Mouse (Mus musculus) heart, adult 2 months (tissue): ENCODE data around the gene Anks3. TPM values are rescaled to one million over a fixed set of nuclear protein-coding genes. Genes with fewer than 3 reads are reported as not detected.

Experiments used
- DNase-seq, 2 experiments: peaks; one replicate each; pipeline ENCODE4 v3.0.0; 2021
- H3K27ac ChIP-seq: fragments of 200-600 bp; 2 replicates; pipeline ENCODE4 v1.8.1; 2022
- H3K27me3 ChIP-seq: fragments of 200-500 bp; 2 replicates; pipeline ENCODE4 v1.6.1; 2012; ENCODE audit warnings: mild to moderate bottlenecking, low read length, inconsistent platforms, mixed read lengths; ENCODE audit not compliant: control insufficient read depth, insufficient read depth
- H3K36me3 ChIP-seq: fragments of 200-500 bp; 2 replicates; pipeline ENCODE4 v1.6.1; 2012; ENCODE audit warnings: low read length, inconsistent platforms; ENCODE audit not compliant: control insufficient read depth, insufficient read depth
- H3K4me1 ChIP-seq: fragments of 200-500 bp; 2 replicates; pipeline ENCODE4 v1.6.1; 2011; ENCODE audit warnings: low read length; ENCODE audit not compliant: control insufficient read depth, insufficient read depth
- H3K4me3 ChIP-seq: fragments of 200-600 bp; 2 replicates; pipeline ENCODE4 v1.8.1; 2022
- H3K79me2 ChIP-seq: fragments of 200-500 bp; replicated peaks from 2 replicates; pipeline ENCODE4 v1.6.1; 2012; ENCODE audit warnings: mild to moderate bottlenecking, inconsistent platforms, low read length, moderate library complexity, mixed read lengths; ENCODE audit not compliant: control insufficient read depth, insufficient read depth
- H3K9ac ChIP-seq: fragments of 200-500 bp; 2 replicates; pipeline ENCODE4 v1.6.1; 2012; ENCODE audit warnings: low read depth, mild to moderate bottlenecking, control low read depth, inconsistent platforms, low read length, mixed read lengths
- CTCF ChIP-seq: fragments of 200-600 bp; IDR thresholded peaks from 2 replicates; pipeline ENCODE4 v1.8.1; 2022; ENCODE audit warnings: antibody characterized with exemption, mild to moderate bottlenecking, moderate library complexity
- EP300 ChIP-seq: fragments of 200-500 bp; IDR thresholded peaks from 2 replicates; pipeline ENCODE4 v1.6.1; 2011; ENCODE audit warnings: low read depth, low read length, control low read depth; ENCODE audit not compliant: insufficient read depth
- POLR2A ChIP-seq: fragments of 200-500 bp; IDR thresholded peaks from 2 replicates; pipeline ENCODE4 v1.6.1; 2011; ENCODE audit warnings: mild to moderate bottlenecking, low read depth, low read length, control low read depth; ENCODE audit not compliant: insufficient read depth
- WGBS: fragments of 180-500 bp; shearing (Covaris S2); methylation state at CpG from one replicate; pipeline ENCODE4 v1.1.7; 2018; 5-methylcytosine and 5-hydroxymethylcytosine counted together
- intact Hi-C: fragments of 180-260 bp; cut with DNase I; formaldehyde crosslinking; loops from one replicate; pipeline ENCODE4 v1.15.1; 2025
- polyA plus RNA-seq: library from polyadenylated mRNA; depleted of rRNA; stranded (reverse); fragments of >200 nt; gene quantifications from 2 replicates; pipeline ENCODE4 v1.2.3, GENCODE M21; 2012
- total RNA-seq, 2 experiments: library from RNA; stranded (reverse); gene quantifications; 2 replicates each; pipeline ENCODE4 v1.2.3; 2021

The Anks3 gene
- total and polyA plus RNA-seq, 3 experiments = 11.4 to 21.3 (median 12.7) TPM

DNA sequence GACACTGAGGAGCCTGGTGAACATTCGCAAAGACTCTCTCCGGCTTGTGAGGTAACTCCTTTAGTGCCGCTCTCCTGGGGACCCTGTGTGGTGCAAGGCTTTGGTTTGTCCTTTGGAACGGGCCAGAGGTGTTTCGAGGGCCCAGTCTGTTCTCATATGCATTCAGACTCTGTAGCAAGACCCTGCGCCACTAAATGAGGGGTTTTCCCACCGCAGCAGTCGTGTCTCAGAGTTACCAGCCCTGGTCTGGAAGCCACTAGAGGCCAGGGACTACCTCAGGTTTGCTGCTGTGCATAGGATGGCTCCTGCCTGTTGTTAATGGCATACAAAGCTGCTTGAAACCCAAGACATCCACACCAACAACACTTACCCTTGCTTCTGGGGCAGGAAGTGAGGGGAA is 53.2 kb downstream of the Anks3 start:
- TF ChIP-seq EP300 = no peak
- TF ChIP-seq POLR2A = no peak
- TF ChIP-seq CTCF = no peak
- peaks cover 18% of the 10 kb centered on the region for H3K4me1 ChIP-seq
- intact Hi-C loops = no loop called here
- no peak for DNase-seq
- WGBS = 95% methylated on average over 8 of the region's 8 CpGs
- no peaks in the 10 kb centered on the region for H3K79me2 ChIP-seq
- H3K27me3 ChIP-seq = no peaks in the 10 kb centered on the region
- no peak overlapping the region for H3K27ac ChIP-seq
- H3K36me3 ChIP-seq = 0 out of 2 replicates have a peak, but pooled peaks cover 2% of the 10 kb centered on the region
- H3K9ac ChIP-seq = no peak overlapping the region
- no peak overlapping the region for H3K4me3 ChIP-seq

- Histone ChIP-seq H3K79me2 (no peaks in the 10 kb centered on the region), H3K9ac (no peak overlapping the region), H3K36me3 (0 out of 2 replicates have a peak, but pooled peaks cover 2% of the 10 kb centered on the region), H3K4me1 (peaks cover 23% of the 10 kb centered on the region), H3K27ac (no peak overlapping the region), H3K27me3 (no peaks in the 10 kb centered on the region), H3K4me3 (no peak overlapping the region)
- 100% methylated on average over 2 of the region's 2 CpGs for WGBS
- DNase-seq = no peak
- intact Hi-C loops = no loop called here
- TF ChIP-seq CTCF = peak; percentile 71
- no peak for TF ChIP-seq EP300
These were observed 54.3 kb downstream of the Anks3 start for GRCm38 (mm10) chr16:4909745-4910144.

- TF ChIP-seq CTCF (no peak), POLR2A (no peak), EP300 (no peak)
- DNase-seq = peak in 1 of 2 experiments; percentile 22
- H3K27me3 ChIP-seq = no peaks in the 10 kb centered on the region
- H3K36me3 ChIP-seq = 0 out of 2 replicates have a peak, but pooled peaks cover 2% of the 10 kb centered on the region
- no peak overlapping the region for H3K9ac ChIP-seq
- no peak overlapping the region for H3K27ac ChIP-seq
- no peak overlapping the region for H3K4me3 ChIP-seq
- H3K79me2 ChIP-seq = peaks cover 2% of the 10 kb centered on the region; the same call in 1 of the 2 replicates
- H3K4me1 ChIP-seq = peaks cover 17% of the 10 kb centered on the region
- intact Hi-C loops = no loop called here
- 60% methylated on average over 5 of the region's 5 CpGs for WGBS
These were observed 56.0 kb downstream of the Anks3 start for GRCm38 (mm10) chr16:4907972-4908371.

DNA sequence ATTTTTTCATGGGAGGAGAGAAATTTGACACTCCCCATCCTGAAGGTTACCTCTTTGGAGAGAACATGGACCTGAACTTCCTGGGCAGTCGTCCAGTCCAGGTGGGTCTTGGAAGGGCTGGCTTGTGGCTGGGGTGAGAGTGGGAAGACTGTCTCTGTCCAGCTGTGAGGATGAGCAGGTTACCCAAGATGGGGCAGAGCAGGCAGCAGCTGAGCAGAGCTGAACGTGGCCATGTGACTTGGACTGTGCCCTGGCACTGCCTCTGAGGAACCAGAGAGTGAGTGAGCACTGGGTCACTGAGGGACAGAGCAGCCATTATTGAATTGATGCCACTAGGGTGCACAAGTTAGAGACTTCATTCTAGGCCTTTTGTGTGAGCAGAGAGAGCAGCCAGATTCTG is 56.6 kb downstream of the Anks3 start:
- H3K79me2 ChIP-seq = peaks cover 2% of the 10 kb centered on the region; the same call in 1 of the 2 replicates
- peak in 1 of 2 experiments; percentile 21 for DNase-seq
- TF ChIP-seq POLR2A (no peak), EP300 (0 out of 2 replicates have a peak, but pooled peaks have one; percentile 22)
- no peak overlapping the region for H3K27ac ChIP-seq
- intact Hi-C loops = no loop called here
- 0 out of 2 replicates have a peak, but pooled peaks cover 2% of the 10 kb centered on the region for H3K36me3 ChIP-seq
- no peak overlapping the region for H3K4me3 ChIP-seq
- no peaks in the 10 kb centered on the region for H3K27me3 ChIP-seq
- H3K9ac ChIP-seq = no peak overlapping the region
- 51% methylated on average over 2 of the region's 2 CpGs for WGBS
- H3K4me1 ChIP-seq = peaks cover 12% of the 10 kb centered on the region

GRCm38 (mm10) chr16:4906559-4906958 is 57.4 kb downstream of the Anks3 start:
- peaks cover 12% of the 10 kb centered on the region for H3K4me1 ChIP-seq
- H3K79me2 ChIP-seq = peaks cover 2% of the 10 kb centered on the region; the same call in 1 of the 2 replicates
- no peak for TF ChIP-seq POLR2A
- no peak for TF ChIP-seq EP300
- no peak for TF ChIP-seq CTCF
- no peak for DNase-seq
- H3K36me3 ChIP-seq = peaks cover 2% of the 10 kb centered on the region; the same call in 1 of the 2 replicates
- H3K27me3 ChIP-seq = no peaks in the 10 kb centered on the region
- no peak overlapping the region for H3K27ac ChIP-seq
- intact Hi-C loops = no loop called here
- no peak overlapping the region for H3K4me3 ChIP-seq
- no peak overlapping the region for H3K9ac ChIP-seq

GRCm38 (mm10) chr16:4905591-4905990 is 58.4 kb downstream of the Anks3 start:
- Histone ChIP-seq H3K4me3 (no peak overlapping the region), H3K79me2 (peaks cover 4% of the 10 kb centered on the region; the same call in 1 of the 2 replicates), H3K9ac (no peak overlapping the region), H3K27ac (no peak overlapping the region), H3K4me1 (peaks cover 12% of the 10 kb centered on the region), H3K27me3 (no peaks in the 10 kb centered on the region), H3K36me3 (peaks cover 2% of the 10 kb centered on the region; the same call in 1 of the 2 replicates)
- no peak for DNase-seq
- 26% methylated on average over 1 of the region's 1 CpGs for WGBS
- intact Hi-C loops = no loop called here
- no peak for TF ChIP-seq EP300
- TF ChIP-seq POLR2A = no peak
- TF ChIP-seq CTCF = no peak
